Mouse (Mus musculus): Measurements from ENCODE around the gene Mipep.
A peak's percentile ranks its signal among the peaks of the same experiment; 100 is the strongest.

Gene Mipep

GRCm38 (mm10) chr14:60756271-60756670 is 28.1 kb upstream of the Mipep start:
- DNase-seq (ENCODE audit: extremely low spot score, low spot score) = no peak

GRCm38 (mm10) chr14:60757265-60757664 is 27.1 kb upstream of the Mipep start:
- DNase-seq (ENCODE audit: extremely low spot score, low spot score) = no peak

GRCm38 (mm10) chr14:60757722-60758121 is 26.7 kb upstream of the Mipep start:
- DNase-seq (ENCODE audit: extremely low spot score, low spot score) = no peak

- DNase-seq (ENCODE audit: extremely low spot score, low spot score) = no peak
Observed at GRCm38 (mm10) chr14:60759097-60759496, 25.3 kb upstream of the Mipep start.

- no peak for DNase-seq (ENCODE audit: extremely low spot score, low spot score)
Observed at GRCm38 (mm10) chr14:60761801-60762200, 22.6 kb upstream of the Mipep start.

DNA sequence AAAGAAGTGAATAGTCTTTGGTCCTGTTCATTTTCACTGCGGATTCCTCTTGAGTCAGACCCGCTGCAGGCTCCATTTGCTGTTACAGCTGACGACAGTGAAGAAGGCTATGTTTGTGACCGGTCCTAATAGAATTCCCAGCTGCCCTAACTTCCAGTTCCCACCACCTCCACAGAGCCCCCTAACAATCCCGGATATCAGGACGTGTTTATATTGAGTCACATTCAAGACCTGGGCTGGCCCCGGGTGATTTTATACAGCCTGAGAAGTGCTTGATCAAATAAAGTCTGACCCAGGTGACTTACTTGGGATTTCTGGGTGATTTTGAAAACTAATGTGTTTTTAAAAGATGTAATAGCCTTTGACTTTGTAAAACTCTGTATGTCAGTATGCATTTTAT is 21.6 kb upstream of the Mipep start:
- no peak for DNase-seq (ENCODE audit: extremely low spot score, low spot score)

- no peak for DNase-seq (ENCODE audit: extremely low spot score, low spot score)
Observed at GRCm38 (mm10) chr14:60763746-60764145, 20.6 kb upstream of the Mipep start.

DNA sequence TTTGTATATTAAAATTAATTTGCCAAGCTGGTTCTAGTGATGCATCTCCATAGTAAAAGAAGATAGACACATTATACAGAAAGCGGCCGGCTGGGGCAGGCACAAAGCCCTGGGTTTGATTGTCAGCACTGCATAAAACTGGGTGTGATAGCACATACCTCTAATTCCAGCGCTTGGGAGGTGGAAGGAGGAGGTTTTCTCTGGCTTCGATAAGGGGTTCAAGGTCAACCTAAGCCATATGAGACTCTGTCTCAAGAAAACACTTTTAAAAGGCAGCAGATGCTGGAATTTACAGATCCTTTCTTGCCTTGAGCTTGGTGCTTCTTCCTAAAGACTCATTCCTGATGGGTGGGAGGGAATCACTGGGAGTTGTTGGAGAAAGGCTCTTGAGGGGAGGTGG is 19.8 kb upstream of the Mipep start:
- no peak for DNase-seq (ENCODE audit: extremely low spot score, low spot score)

- no peak for DNase-seq (ENCODE audit: extremely low spot score, low spot score)
Observed at GRCm38 (mm10) chr14:60765025-60765424, 19.3 kb upstream of the Mipep start.

GRCm38 (mm10) chr14:60767884-60768283 is 16.5 kb upstream of the Mipep start, which contains the start of gene C1qtnf9:
Gene C1qtnf9, plus strand, starts transcription at chr14:60768134.
- DNase-seq (ENCODE audit: extremely low spot score, low spot score) = no peak

DNA sequence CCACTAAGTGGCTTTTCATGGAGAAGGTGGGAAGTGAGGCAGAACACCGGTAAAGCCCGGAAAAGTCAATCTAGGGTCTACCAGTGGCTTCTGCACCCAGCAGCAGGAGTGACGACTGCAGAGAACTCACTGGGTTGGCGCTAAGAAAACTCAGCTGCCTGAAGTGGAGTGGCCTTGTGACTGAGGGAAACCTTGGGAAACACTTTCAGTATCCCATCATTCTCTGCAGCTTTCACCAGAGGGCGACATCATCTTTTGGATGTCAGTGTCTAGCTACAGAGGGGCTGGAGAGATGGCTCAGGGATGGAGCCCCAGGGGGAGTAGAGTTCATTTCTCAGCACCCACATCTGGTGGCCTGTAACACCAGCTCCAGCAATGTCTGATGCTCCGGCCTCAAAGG is 15.0 kb upstream of the Mipep start:
- DNase-seq (ENCODE audit: extremely low spot score, low spot score) = no peak

DNA sequence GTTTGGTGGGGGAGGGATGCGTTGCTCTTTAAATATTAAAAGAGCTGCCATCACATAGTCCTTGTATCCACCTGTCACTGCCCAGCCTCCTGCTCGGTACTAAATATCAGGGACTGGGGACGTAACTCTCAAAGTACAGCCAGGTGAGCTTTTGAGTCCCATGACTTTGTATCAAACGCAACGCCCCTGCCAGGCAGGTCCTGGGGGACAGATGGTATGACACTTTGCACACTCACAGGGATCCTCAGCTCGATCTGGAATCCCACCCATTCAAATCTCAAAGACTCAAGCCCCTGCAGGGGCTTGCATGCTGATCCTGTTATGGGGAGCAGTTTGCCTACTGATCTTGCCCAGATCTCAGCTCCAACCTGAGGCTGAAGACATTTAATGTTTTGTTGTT is 13.8 kb upstream of the Mipep start:
- no peak for DNase-seq (ENCODE audit: extremely low spot score, low spot score)

- DNase-seq (ENCODE audit: extremely low spot score, low spot score) = peak; percentile 80
Observed at GRCm38 (mm10) chr14:60771057-60771456, 13.3 kb upstream of the Mipep start.

GRCm38 (mm10) chr14:60773476-60773875 is 10.9 kb upstream of the Mipep start:
- DNase-seq (ENCODE audit: extremely low spot score, low spot score) = no peak

DNA sequence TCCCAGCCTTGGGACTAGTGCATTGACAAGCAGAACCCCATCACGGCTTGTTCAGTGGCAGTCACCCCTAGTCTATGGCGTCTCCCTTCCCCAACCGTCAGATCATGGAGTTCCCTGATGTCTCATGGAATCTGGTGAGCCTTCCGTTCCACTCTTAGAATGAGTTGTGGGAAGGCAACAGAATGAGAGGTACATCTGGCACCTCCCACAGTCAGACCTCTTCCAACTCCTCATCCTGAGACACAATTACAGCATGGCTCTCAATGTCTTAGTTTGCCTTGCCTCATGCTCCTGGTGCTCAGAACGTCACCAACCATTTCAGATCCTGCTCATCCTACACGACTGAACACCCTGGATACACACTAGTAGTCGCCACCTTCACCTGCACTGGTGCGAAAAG is 7.9 kb upstream of the Mipep start:
- no peak for DNase-seq (ENCODE audit: extremely low spot score, low spot score)

DNA sequence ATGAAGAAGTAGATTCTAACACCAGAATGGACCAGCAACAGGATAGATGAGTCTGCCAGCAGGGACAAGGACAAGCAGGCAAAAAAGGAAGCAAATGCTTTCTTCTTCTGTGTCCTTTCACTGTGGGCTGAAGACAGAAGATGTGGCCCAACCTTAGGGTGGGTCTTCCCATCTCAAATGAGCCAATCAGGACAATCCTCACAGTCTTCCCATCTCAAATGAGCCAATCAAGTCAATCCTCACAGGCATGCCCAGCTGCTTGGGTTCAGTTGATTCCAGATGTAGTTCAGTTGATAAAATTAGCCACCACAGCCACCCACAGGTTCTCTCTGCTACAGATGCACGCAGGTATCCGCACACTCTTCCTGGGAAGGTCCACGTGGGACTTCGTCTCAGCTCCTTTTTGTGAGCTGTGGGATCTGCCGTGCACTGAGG is 6.9 kb upstream of the Mipep start:
- no peak for DNase-seq (ENCODE audit: extremely low spot score, low spot score)

- no peak for DNase-seq (ENCODE audit: extremely low spot score, low spot score)
Observed at GRCm38 (mm10) chr14:60779198-60779597, 5.2 kb upstream of the Mipep start.

GRCm38 (mm10) chr14:60782121-60782656 is 2.2 kb upstream of the Mipep start:
- DNase-seq (ENCODE audit: extremely low spot score, low spot score) = no peak

DNA sequence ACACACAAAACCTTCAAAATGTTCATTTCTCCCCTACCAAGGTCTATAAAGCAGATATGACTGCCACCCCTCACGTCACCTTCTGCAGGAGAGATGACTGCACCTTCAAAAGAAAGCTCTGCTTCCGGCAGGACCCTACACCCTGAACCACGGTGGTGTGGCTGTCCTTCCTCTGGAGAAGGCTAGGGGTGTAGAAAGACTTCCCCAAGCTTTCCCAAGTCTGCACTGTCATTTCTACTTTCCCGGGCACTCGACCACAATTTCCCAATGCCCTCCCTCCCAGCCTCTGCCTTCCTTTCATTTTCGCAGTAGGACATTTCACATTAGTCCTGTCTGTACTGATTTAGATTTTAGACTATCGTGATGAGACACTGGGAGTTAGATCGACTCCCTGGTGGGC is 1.2 kb upstream of the Mipep start:
- DNase-seq (ENCODE audit: extremely low spot score, low spot score) = no peak

- peak; percentile 41 for DNase-seq (ENCODE audit: extremely low spot score, low spot score)
Observed at GRCm38 (mm10) chr14:60790103-60790502, 5.7 kb downstream of the Mipep start.

- DNase-seq (ENCODE audit: extremely low spot score, low spot score) = no peak
Observed at GRCm38 (mm10) chr14:60796600-60797322, 12.4 kb downstream of the Mipep start.

DNA sequence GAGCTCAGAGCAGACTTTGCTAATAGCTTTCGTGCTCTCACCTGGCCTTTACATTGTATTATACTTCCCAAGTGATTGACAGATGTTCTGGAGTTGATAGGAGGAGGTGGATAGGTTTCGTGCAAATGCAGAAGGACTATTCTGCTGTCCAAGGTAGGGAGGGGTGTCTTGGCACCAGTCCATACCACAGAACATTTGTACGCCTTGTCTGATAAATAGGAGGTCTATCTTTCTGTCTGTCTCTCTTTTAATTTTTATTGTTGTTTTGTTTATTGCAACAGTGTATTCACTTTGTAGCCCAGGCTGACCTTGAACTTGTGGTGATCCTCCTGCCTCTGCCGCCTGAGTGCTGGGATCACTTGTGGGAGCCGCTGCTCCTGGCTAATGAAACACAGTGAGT is 13.2 kb downstream of the Mipep start:
- DNase-seq (ENCODE audit: extremely low spot score, low spot score) = no peak

- DNase-seq (ENCODE audit: extremely low spot score, low spot score) = no peak
Observed at GRCm38 (mm10) chr14:60798721-60799120, 14.3 kb downstream of the Mipep start.
